Mouse (Mus musculus) liver, embryonic 15.5 days (tissue): ENCODE measurements around the gene Tmem95. TPM values are rescaled to one million over a fixed set of nuclear protein-coding genes. Genes with fewer than 3 reads are reported as not detected.

Source experiments
- ATAC-seq: fragments of 200-750 bp; cut with Nextera tagmentation; 2 replicates; pipeline ENCODE4 v1.8.0; 2017; ENCODE audit warnings: moderate number of reproducible peaks, mild to moderate bottlenecking, moderate library complexity; ENCODE audit not compliant: insufficient read depth
- H3K27ac ChIP-seq: fragments of 300-500 bp; sonication (generic); replicated peaks from 2 replicates; pipeline ENCODE4 v1.5.1; 2015; ENCODE audit warnings: mild to moderate bottlenecking, inconsistent platforms
- H3K27me3 ChIP-seq: fragments of 300-500 bp; sonication (generic); 2 replicates; pipeline ENCODE4 v1.6.1; 2015; ENCODE audit warnings: mild to moderate bottlenecking, inconsistent platforms
- H3K36me3 ChIP-seq: fragments of 300-500 bp; sonication (generic); replicated peaks from 2 replicates; pipeline ENCODE4 v1.6.1; 2015; ENCODE audit warnings: moderate library complexity, mild to moderate bottlenecking, inconsistent platforms
- H3K4me1 ChIP-seq: fragments of 300-500 bp; sonication (generic); replicated peaks from 2 replicates; pipeline ENCODE4 v1.6.1; 2015; ENCODE audit warnings: inconsistent platforms
- H3K4me2 ChIP-seq: fragments of 300-500 bp; sonication (generic); 2 replicates; pipeline ENCODE4 v1.6.1; 2015; ENCODE audit warnings: moderate library complexity, mild to moderate bottlenecking, inconsistent platforms
- H3K4me3 ChIP-seq: fragments of 300-500 bp; sonication (generic); replicated peaks from 2 replicates; pipeline ENCODE4 v1.5.1; 2015; ENCODE audit warnings: mild to moderate bottlenecking, inconsistent platforms
- H3K9ac ChIP-seq: fragments of 300-500 bp; sonication (generic); 2 replicates; pipeline ENCODE4 v1.6.1; 2015; ENCODE audit warnings: moderate library complexity, mild to moderate bottlenecking, inconsistent platforms
- H3K9me3 ChIP-seq: fragments of 300-500 bp; sonication (generic); replicated peaks from 2 replicates; pipeline ENCODE4 v1.6.1; 2016; ENCODE audit warnings: inconsistent platforms
- WGBS: fragments of 180-500 bp; shearing (Covaris S2); methylation state at CpG from one replicate; pipeline ENCODE4 v1.1.7; 2015; ENCODE audit warnings: mixed read lengths; ENCODE audit not compliant: insufficient replicate concordance; 5-methylcytosine and 5-hydroxymethylcytosine counted together
- polyA plus RNA-seq: library from polyadenylated mRNA; unstranded; fragments of >200 nt; fragmentation: Nextera tagmentation; extraction: Ambion mirVana; gene quantifications from 2 replicates; pipeline ENCODE4 v1.2.1, GENCODE M21; 2015

The Tmem95 gene
- polyA plus RNA-seq, 1 experiment from 2014 or later = not detected

GRCm38 (mm10) chr11:69886907-69887635 lies 9.3 kb upstream of the Tmem95 start:
- Histone ChIP-seq H3K9ac (peak overlapping the region; percentile 2), H3K4me3 (no peak overlapping the region), H3K9me3 (no peaks in the 10 kb centered on the region), H3K27ac (peak overlapping the region; percentile 69), H3K36me3 (0 out of 2 replicates have a peak, but pooled peaks cover 7% of the 10 kb centered on the region), H3K27me3 (no peaks in the 10 kb centered on the region), H3K4me1 (peaks cover 66% of the 10 kb centered on the region), H3K4me2 (peak overlapping the region; percentile 48)
- WGBS = 18% methylated on average over 8 of the region's 8 CpGs
- peak; percentile 84 for ATAC-seq

DNA sequence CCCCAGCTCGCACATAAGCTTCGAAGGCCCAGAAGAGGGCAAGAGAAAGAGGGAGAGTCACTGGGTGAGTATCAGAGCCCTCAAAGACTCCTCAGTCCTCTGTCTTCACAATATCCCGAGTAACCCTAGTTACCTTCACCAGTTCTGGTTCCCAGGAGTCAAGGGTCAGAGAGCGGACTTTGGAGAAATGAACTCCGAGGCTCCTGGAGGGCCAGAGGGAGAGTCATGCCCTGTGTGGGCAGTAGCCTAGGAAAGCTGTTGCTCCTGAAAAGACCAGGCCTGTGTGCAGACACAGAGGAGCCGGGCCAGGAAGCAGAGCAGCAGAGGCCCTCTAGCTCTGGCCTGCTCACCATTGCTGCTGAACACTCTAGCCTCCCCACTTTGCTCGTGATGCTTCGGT lies 6.8 kb upstream of the Tmem95 start:
- Histone ChIP-seq H3K4me1 (peaks cover 81% of the 10 kb centered on the region), H3K9me3 (no peaks in the 10 kb centered on the region), H3K4me2 (no peak overlapping the region), H3K27ac (0 out of 2 replicates have a peak overlapping the region, but pooled peaks have one; percentile 41), H3K9ac (no peak overlapping the region), H3K36me3 (0 out of 2 replicates have a peak, but pooled peaks cover 7% of the 10 kb centered on the region), H3K4me3 (no peak overlapping the region), H3K27me3 (no peaks in the 10 kb centered on the region)
- WGBS = 77% methylated on average over 8 of the region's 8 CpGs
- ATAC-seq = no peak

GRCm38 (mm10) chr11:69884240-69884639 lies 6.4 kb upstream of the Tmem95 start:
- WGBS = 71% methylated on average over 9 of the region's 9 CpGs
- ATAC-seq = no peak
- Histone ChIP-seq H3K4me3 (no peak overlapping the region), H3K4me1 (peaks cover 83% of the 10 kb centered on the region), H3K9ac (no peak overlapping the region), H3K27ac (no peak overlapping the region), H3K36me3 (0 out of 2 replicates have a peak, but pooled peaks cover 7% of the 10 kb centered on the region), H3K27me3 (no peaks in the 10 kb centered on the region), H3K9me3 (no peaks in the 10 kb centered on the region), H3K4me2 (no peak overlapping the region)

DNA sequence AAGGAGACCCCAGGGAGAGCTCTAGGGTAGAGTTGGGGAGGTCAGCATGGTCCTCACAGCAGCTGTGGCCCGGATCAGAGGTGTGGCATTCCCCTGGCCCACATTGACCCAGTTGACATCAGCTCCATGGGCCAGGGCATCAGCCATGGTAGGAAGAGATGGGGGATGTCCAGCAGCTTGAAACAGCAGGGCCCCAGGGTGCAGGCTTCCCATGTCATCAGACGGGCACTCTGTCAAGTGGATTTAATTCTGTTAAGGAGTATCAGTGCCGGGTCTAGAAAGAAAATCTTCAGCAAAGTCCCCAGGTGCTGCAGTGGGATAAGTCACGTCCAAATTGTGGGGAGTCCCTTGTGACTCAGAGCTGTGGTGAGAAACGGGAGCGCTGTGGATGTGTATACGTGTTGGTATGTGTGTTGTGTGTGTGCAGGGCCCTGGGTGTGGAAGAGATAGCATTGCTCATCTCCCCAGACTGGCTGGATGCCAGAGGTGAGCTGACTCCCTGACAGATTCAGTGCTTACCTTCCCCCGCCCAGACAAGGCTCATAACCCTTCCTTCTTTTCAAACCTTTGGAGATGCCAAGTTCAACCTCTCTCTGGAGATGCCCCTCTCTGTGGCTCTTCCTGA lies 5.8 kb upstream of the Tmem95 start:
- Histone ChIP-seq H3K4me3 (no peak overlapping the region), H3K4me2 (no peak overlapping the region), H3K9ac (no peak overlapping the region), H3K27me3 (no peaks in the 10 kb centered on the region), H3K4me1 (peaks cover 88% of the 10 kb centered on the region), H3K9me3 (no peaks in the 10 kb centered on the region), H3K27ac (no peak overlapping the region), H3K36me3 (0 out of 2 replicates have a peak, but pooled peaks cover 7% of the 10 kb centered on the region)
- WGBS = 69% methylated on average over 8 of the region's 8 CpGs
- ATAC-seq = no peak

DNA sequence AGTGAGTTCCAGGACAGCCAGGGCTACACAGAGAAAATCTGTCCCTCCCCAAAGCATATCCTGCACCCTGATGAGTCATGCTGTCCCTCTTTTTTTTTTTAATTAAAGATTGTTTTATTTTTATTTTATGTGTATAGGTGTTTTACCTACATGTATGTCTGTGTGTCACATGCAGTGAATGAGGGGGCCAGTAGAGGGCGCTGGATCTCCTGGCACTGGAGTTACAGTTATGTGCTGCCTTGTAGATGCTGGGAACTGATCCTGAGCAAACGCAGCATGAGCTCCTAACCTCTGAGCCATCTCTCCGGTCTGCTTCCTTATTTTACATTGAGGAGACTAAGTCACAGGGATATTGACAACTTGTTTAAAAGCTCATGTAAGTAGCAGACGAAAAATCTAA lies 5.2 kb upstream of the Tmem95 start:
- Histone ChIP-seq H3K9me3 (no peaks in the 10 kb centered on the region), H3K36me3 (0 out of 2 replicates have a peak, but pooled peaks cover 7% of the 10 kb centered on the region), H3K4me2 (no peak overlapping the region), H3K4me3 (no peak overlapping the region), H3K4me1 (peaks cover 92% of the 10 kb centered on the region), H3K27ac (no peak overlapping the region), H3K9ac (no peak overlapping the region), H3K27me3 (no peaks in the 10 kb centered on the region)
- no peak for ATAC-seq
- 67% methylated on average over 4 of the region's 4 CpGs for WGBS

GRCm38 (mm10) chr11:69881787-69882670 lies 4.2 kb upstream of the Tmem95 start:
- H3K27ac ChIP-seq = peak overlapping the region; percentile 87
- peak overlapping the region; percentile 64 for H3K9ac ChIP-seq
- 67% methylated on average over 21 of the region's 21 CpGs for WGBS
- H3K4me2 ChIP-seq = peak overlapping the region; percentile 97
- H3K27me3 ChIP-seq = 0 out of 2 replicates have a peak, but pooled peaks cover 2% of the 10 kb centered on the region
- H3K4me3 ChIP-seq = peak overlapping the region; percentile 64
- no peak for ATAC-seq
- no peaks in the 10 kb centered on the region for H3K9me3 ChIP-seq
- 0 out of 2 replicates have a peak, but pooled peaks cover 7% of the 10 kb centered on the region for H3K36me3 ChIP-seq
- peaks cover 92% of the 10 kb centered on the region for H3K4me1 ChIP-seq

- peak within 1 kb of the TSS; percentile 87 for H3K27ac ChIP-seq
- 0 out of 2 replicates have a peak, but pooled peaks cover 3% of the 10 kb centered on the region for H3K27me3 ChIP-seq
- ATAC-seq = peak; percentile 76
- under 1% methylated on average over 46 of the region's 46 CpGs for WGBS
- H3K4me2 ChIP-seq = peak within 1 kb of the TSS; percentile 97
- H3K9me3 ChIP-seq = no peaks in the 10 kb centered on the region
- H3K4me3 ChIP-seq = peak within 1 kb of the TSS; percentile 64
- peak within 1 kb of the TSS; percentile 64 for H3K9ac ChIP-seq
- 0 out of 2 replicates have a peak, but pooled peaks cover 7% of the 10 kb centered on the region for H3K36me3 ChIP-seq
- H3K4me1 ChIP-seq = peaks cover 92% of the 10 kb centered on the region
Measured at GRCm38 (mm10) chr11:69880853-69881603, 3.2 kb upstream of the Tmem95 start, which contains the start of gene Kctd11. Gene Kctd11, minus strand, starts transcription at chr11:69881406.

GRCm38 (mm10) chr11:69880506-69880852 lies 2.7 kb upstream of the Tmem95 start:
- Histone ChIP-seq H3K9me3 (no peaks in the 10 kb centered on the region), H3K4me2 (peak overlapping the region; percentile 97), H3K9ac (peak overlapping the region; percentile 64), H3K27me3 (0 out of 2 replicates have a peak, but pooled peaks cover 3% of the 10 kb centered on the region), H3K4me1 (peaks cover 92% of the 10 kb centered on the region), H3K27ac (peak overlapping the region; percentile 87), H3K36me3 (0 out of 2 replicates have a peak, but pooled peaks cover 7% of the 10 kb centered on the region), H3K4me3 (peak overlapping the region; percentile 64)
- WGBS = under 1% methylated on average over 18 of the region's 18 CpGs
- ATAC-seq = peak; percentile 43

GRCm38 (mm10) chr11:69879711-69880110 lies 1.9 kb upstream of the Tmem95 start:
- WGBS = 76% methylated on average over 15 of the region's 15 CpGs
- Histone ChIP-seq H3K4me1 (peaks cover 90% of the 10 kb centered on the region), H3K4me3 (peak overlapping the region; percentile 64)

DNA sequence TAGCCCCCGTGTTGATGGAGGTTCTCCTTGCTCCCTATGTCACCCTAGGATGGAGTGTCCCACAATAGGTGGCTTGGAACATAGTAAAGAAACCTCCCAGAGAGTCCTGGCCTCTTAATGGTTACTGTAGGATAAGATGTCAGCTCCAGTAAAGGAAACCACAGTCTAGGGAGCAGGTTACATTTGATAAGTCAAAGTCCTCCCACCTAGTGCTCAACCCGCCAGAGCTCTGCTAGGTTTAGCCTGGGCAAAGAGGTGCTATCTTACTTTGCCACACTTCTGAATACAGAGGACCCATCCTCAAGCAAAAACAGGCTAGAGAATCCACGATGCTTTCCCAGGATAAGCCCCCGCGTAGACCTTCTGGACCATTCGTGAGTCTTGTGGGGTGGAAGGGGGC lies 1.1 kb upstream of the Tmem95 start:
- peak overlapping the region; percentile 79 for H3K27ac ChIP-seq
- H3K9me3 ChIP-seq = no peaks in the 10 kb centered on the region
- 28% methylated on average over 6 of the region's 6 CpGs for WGBS
- peaks cover 90% of the 10 kb centered on the region for H3K4me1 ChIP-seq
- H3K36me3 ChIP-seq = no peaks in the 10 kb centered on the region
- 0 out of 2 replicates have a peak, but pooled peaks cover 3% of the 10 kb centered on the region for H3K27me3 ChIP-seq
- H3K9ac ChIP-seq = no peak overlapping the region
- peak; percentile 56 for ATAC-seq
- 0 out of 2 replicates have a peak overlapping the region, but pooled peaks have one; percentile 64 for H3K4me3 ChIP-seq
- peak overlapping the region; percentile 97 for H3K4me2 ChIP-seq

More at GRCm38 (mm10) chr11:69879711-69880110, 1.9 kb upstream of the Tmem95 start:
- ATAC-seq = no peak
- 0 out of 2 replicates have a peak, but pooled peaks cover under 1% of the 10 kb centered on the region for H3K36me3 ChIP-seq
- H3K9me3 ChIP-seq = no peaks in the 10 kb centered on the region
- H3K27ac ChIP-seq = peak overlapping the region; percentile 79
- no peak overlapping the region; the same call in 1 of the 2 replicates for H3K9ac ChIP-seq
- H3K4me2 ChIP-seq = peak overlapping the region; percentile 97
- 0 out of 2 replicates have a peak, but pooled peaks cover 3% of the 10 kb centered on the region for H3K27me3 ChIP-seq
